Mouse (Mus musculus) forebrain, embryonic 12.5 days (tissue): ENCODE results near the gene Hdac9. TPM values are rescaled to one million over a fixed set of nuclear protein-coding genes. Genes with fewer than 3 reads are reported as not detected.
A peak's percentile ranks its signal among the peaks of the same experiment; 100 is the strongest.

Experiments used
- ATAC-seq: fragments of 200-750 bp; cut with Nextera tagmentation; 2 replicates; pipeline ENCODE4 v1.8.0; 2017; ENCODE audit warnings: moderate TSS enrichment; ENCODE audit not compliant: low FRiP score
- H3K27ac ChIP-seq: fragments of 300-500 bp; sonication (generic); 2 replicates; pipeline ENCODE4 v1.5.1; 2016; ENCODE audit warnings: mild to moderate bottlenecking
- H3K27me3 ChIP-seq: fragments of 300-500 bp; sonication (generic); 2 replicates; pipeline ENCODE4 v1.6.1; 2016; ENCODE audit warnings: mild to moderate bottlenecking
- H3K36me3 ChIP-seq: fragments of 300-500 bp; sonication (generic); replicated peaks from 2 replicates; pipeline ENCODE4 v1.6.1; 2016; ENCODE audit warnings: mild to moderate bottlenecking
- H3K4me1 ChIP-seq: fragments of 300-500 bp; sonication (generic); 2 replicates; pipeline ENCODE4 v1.6.1; 2016
- H3K4me2 ChIP-seq: fragments of 300-500 bp; sonication (generic); 2 replicates; pipeline ENCODE4 v1.6.1; 2016; ENCODE audit warnings: mild to moderate bottlenecking, moderate library complexity
- H3K4me3 ChIP-seq: fragments of 300-500 bp; sonication (generic); replicated peaks from 2 replicates; pipeline ENCODE4 v1.5.1; 2016; ENCODE audit warnings: mild to moderate bottlenecking
- H3K9ac ChIP-seq: fragments of 300-500 bp; sonication (generic); 2 replicates; pipeline ENCODE4 v1.6.1; 2016; ENCODE audit warnings: mild to moderate bottlenecking
- H3K9me3 ChIP-seq: fragments of 300-500 bp; sonication (generic); 2 replicates; pipeline ENCODE4 v1.6.1; 2016
- WGBS: fragments of 180-500 bp; shearing (Covaris S2); methylation state at CpG from one replicate; pipeline ENCODE4 v1.1.7; 2016; 5-methylcytosine and 5-hydroxymethylcytosine counted together
- polyA plus RNA-seq: library from polyadenylated mRNA; unstranded; fragments of >200 nt; fragmentation: Nextera tagmentation; extraction: Ambion mirVana; gene quantifications from 2 replicates; pipeline ENCODE4 v1.2.1, GENCODE M21; 2016

Hdac9 gene
- polyA plus RNA-seq, 1 experiment from 2014 or later, result 11.5 TPM

GRCm38 (mm10) chr12:34559001-34559400 lies 357.9 kb downstream of the Hdac9 start:
- H3K4me1 ChIP-seq, result no peaks in the 10 kb centered on the region
- no peak for ATAC-seq
- H3K9ac ChIP-seq, result no peak overlapping the region
- H3K4me2 ChIP-seq, result no peak overlapping the region
- no peak overlapping the region for H3K4me3 ChIP-seq
- H3K9me3 ChIP-seq, result no peaks in the 10 kb centered on the region
- no peaks in the 10 kb centered on the region for H3K36me3 ChIP-seq
- H3K27ac ChIP-seq, result no peak overlapping the region
- no peaks in the 10 kb centered on the region for H3K27me3 ChIP-seq
- WGBS, result 76% methylated on average over 5 of the region's 5 CpGs

GRCm38 (mm10) chr12:34554803-34555202 lies 362.1 kb downstream of the Hdac9 start:
- H3K4me1 ChIP-seq, result no peaks in the 10 kb centered on the region
- no peak overlapping the region for H3K9ac ChIP-seq
- no peaks in the 10 kb centered on the region for H3K9me3 ChIP-seq
- H3K27ac ChIP-seq, result no peak overlapping the region
- no peak overlapping the region for H3K4me2 ChIP-seq
- ATAC-seq, result no peak
- H3K36me3 ChIP-seq, result no peaks in the 10 kb centered on the region
- H3K4me3 ChIP-seq, result no peak overlapping the region
- H3K27me3 ChIP-seq, result no peaks in the 10 kb centered on the region

GRCm38 (mm10) chr12:34550268-34550667 lies 366.6 kb downstream of the Hdac9 start:
- no peaks in the 10 kb centered on the region for H3K9me3 ChIP-seq
- no peaks in the 10 kb centered on the region for H3K36me3 ChIP-seq
- H3K4me3 ChIP-seq, result no peak overlapping the region
- no peak overlapping the region for H3K4me2 ChIP-seq
- no peak overlapping the region for H3K9ac ChIP-seq
- WGBS, result 47% methylated on average over 9 of the region's 9 CpGs
- no peak for ATAC-seq
- no peaks in the 10 kb centered on the region for H3K4me1 ChIP-seq
- H3K27ac ChIP-seq, result no peak overlapping the region
- H3K27me3 ChIP-seq, result no peaks in the 10 kb centered on the region

- Histone ChIP-seq H3K4me3 (no peak overlapping the region), H3K9me3 (no peaks in the 10 kb centered on the region), H3K27ac (peak overlapping the region; percentile 68), H3K27me3 (no peaks in the 10 kb centered on the region), H3K4me1 (peaks cover 38% of the 10 kb centered on the region), H3K36me3 (no peaks in the 10 kb centered on the region), H3K9ac (no peak overlapping the region), H3K4me2 (peak overlapping the region; percentile 54)
- 8% methylated on average over 3 of the region's 3 CpGs for WGBS
- peak; percentile 14; the same call in 1 of the 2 replicates for ATAC-seq
Measured at GRCm38 (mm10) chr12:34529165-34529545, 387.7 kb downstream of the Hdac9 start.

- ATAC-seq, result peak; percentile 88
- Histone ChIP-seq H3K4me2 (peak overlapping the region; percentile 54), H3K4me3 (peak overlapping the region; percentile 29), H3K4me1 (peaks cover 38% of the 10 kb centered on the region), H3K9me3 (no peaks in the 10 kb centered on the region), H3K27ac (peak overlapping the region; percentile 68), H3K36me3 (no peaks in the 10 kb centered on the region), H3K9ac (peak overlapping the region; percentile 41; the same call in 1 of the 2 replicates), H3K27me3 (no peaks in the 10 kb centered on the region)
- 6% methylated on average over 11 of the region's 11 CpGs for WGBS
Measured at GRCm38 (mm10) chr12:34528201-34529164, 388.4 kb downstream of the Hdac9 start.

GRCm38 (mm10) chr12:34527761-34528160 lies 389.1 kb downstream of the Hdac9 start:
- 65% methylated on average over 4 of the region's 4 CpGs for WGBS
- Histone ChIP-seq H3K27ac (peak overlapping the region; percentile 68), H3K9me3 (no peaks in the 10 kb centered on the region), H3K4me2 (peak overlapping the region; percentile 54), H3K4me1 (peaks cover 38% of the 10 kb centered on the region), H3K27me3 (no peaks in the 10 kb centered on the region), H3K4me3 (peak overlapping the region; percentile 29), H3K36me3 (no peaks in the 10 kb centered on the region), H3K9ac (peak overlapping the region; percentile 21)
- ATAC-seq, result no peak

- no peak overlapping the region for H3K4me2 ChIP-seq
- 81% methylated on average over 2 of the region's 2 CpGs for WGBS
- H3K27ac ChIP-seq, result no peak overlapping the region
- no peaks in the 10 kb centered on the region for H3K27me3 ChIP-seq
- H3K9ac ChIP-seq, result no peak overlapping the region
- peaks cover 3% of the 10 kb centered on the region; the same call in 1 of the 2 replicates for H3K4me1 ChIP-seq
- H3K36me3 ChIP-seq, result no peaks in the 10 kb centered on the region
- no peak overlapping the region for H3K4me3 ChIP-seq
- no peak for ATAC-seq
- H3K9me3 ChIP-seq, result no peaks in the 10 kb centered on the region
Measured at GRCm38 (mm10) chr12:34521468-34521867, 395.4 kb downstream of the Hdac9 start.

GRCm38 (mm10) chr12:34516769-34517562 lies 399.9 kb downstream of the Hdac9 start:
- Histone ChIP-seq H3K27ac (no peak overlapping the region), H3K9ac (no peak overlapping the region), H3K4me3 (no peak overlapping the region), H3K36me3 (no peaks in the 10 kb centered on the region), H3K4me2 (no peak overlapping the region), H3K27me3 (no peaks in the 10 kb centered on the region), H3K9me3 (no peaks in the 10 kb centered on the region), H3K4me1 (no peaks in the 10 kb centered on the region)
- WGBS, result 70% methylated on average over 6 of the region's 6 CpGs
- ATAC-seq, result peak; percentile 30; the same call in 1 of the 2 replicates

GRCm38 (mm10) chr12:34506345-34506744 lies 410.6 kb downstream of the Hdac9 start:
- Histone ChIP-seq H3K9ac (no peak overlapping the region), H3K4me1 (no peaks in the 10 kb centered on the region), H3K27me3 (no peaks in the 10 kb centered on the region), H3K36me3 (no peaks in the 10 kb centered on the region), H3K27ac (no peak overlapping the region), H3K4me2 (no peak overlapping the region), H3K4me3 (no peak overlapping the region), H3K9me3 (no peaks in the 10 kb centered on the region)
- WGBS, result 89% methylated on average over 1 of the region's 1 CpGs
- no peak for ATAC-seq

GRCm38 (mm10) chr12:34498751-34499626 lies 417.9 kb downstream of the Hdac9 start:
- ATAC-seq, result no peak
- no peak overlapping the region for H3K27ac ChIP-seq
- H3K27me3 ChIP-seq, result no peaks in the 10 kb centered on the region
- no peak overlapping the region for H3K4me2 ChIP-seq
- no peak overlapping the region for H3K4me3 ChIP-seq
- WGBS, result 62% methylated on average over 9 of the region's 9 CpGs
- H3K9ac ChIP-seq, result no peak overlapping the region
- H3K9me3 ChIP-seq, result no peaks in the 10 kb centered on the region
- no peaks in the 10 kb centered on the region for H3K36me3 ChIP-seq
- H3K4me1 ChIP-seq, result no peaks in the 10 kb centered on the region

- H3K4me2 ChIP-seq, result no peak overlapping the region
- H3K4me3 ChIP-seq, result no peak overlapping the region
- H3K9ac ChIP-seq, result no peak overlapping the region
- no peaks in the 10 kb centered on the region for H3K36me3 ChIP-seq
- no peaks in the 10 kb centered on the region for H3K9me3 ChIP-seq
- WGBS, result 67% methylated on average over 8 of the region's 8 CpGs
- no peaks in the 10 kb centered on the region for H3K27me3 ChIP-seq
- peak; percentile 6; the same call in 1 of the 2 replicates for ATAC-seq
- H3K4me1 ChIP-seq, result no peaks in the 10 kb centered on the region
- H3K27ac ChIP-seq, result no peak overlapping the region
Measured at GRCm38 (mm10) chr12:34498331-34498730, 418.6 kb downstream of the Hdac9 start.
